Mouse (Mus musculus): ENCODE data around the gene Trim67. TPM values are rescaled to one million over a fixed set of nuclear protein-coding genes. Genes with fewer than 3 reads are reported as not detected.

Gene Trim67
- polyA plus RNA-seq, 2 experiments = 0.03 to 0.05 TPM

GRCm38 (mm10) chr8:124845573-124845972, 52.7 kb downstream of the Trim67 start:
- ATAC-seq (ENCODE audit: insufficient read depth) (no peak), DNase-seq (ENCODE audit: low read depth in 3 of 3, low spot score in 3 of 3) (no peak)
- Histone ChIP-seq H3K27ac (no peak overlapping the region), H3K4me3 (ENCODE audit: insufficient read depth in 1 of 2, low read depth in 2 of 2, low read length in 2 of 2) (no peak overlapping the region), H3K4me1 (replicated peaks; ENCODE audit: control insufficient read depth in 2 of 2, insufficient read depth in 2 of 2, low read length in 1 of 2) (peaks cover 0 to 1% of the 10 kb centered on the region in 2 experiments; a peak in 1 of 4 replicates), H3K9ac (replicated peaks) (no peak overlapping the region), H3K4me2 (ENCODE audit: low read depth) (no peak overlapping the region), H3K27me3 (ENCODE audit: control insufficient read depth, insufficient read depth, low read length) (no peaks in the 10 kb centered on the region), H3K9me3 (ENCODE audit: control insufficient read depth, low read length) (no peaks in the 10 kb centered on the region), H3K36me3 (replicated peaks; ENCODE audit: control insufficient read depth, insufficient read depth, low read depth) (peaks cover 10% of the 10 kb centered on the region)
- 74% methylated on average over 5 of the region's 5 CpGs for WGBS (ENCODE audit: insufficient replicate concordance)
- TF ChIP-seq EP300 (IDR thresholded peaks at IDR 0.05; ENCODE audit: low read depth) (no peak), CTCF (IDR thresholded peaks at IDR 0.05; ENCODE audit: low read depth) (no peak)

- no peaks in the 10 kb centered on the region for H3K4me1 ChIP-seq (replicated peaks; ENCODE audit: control insufficient read depth in 2 of 2, insufficient read depth in 2 of 2, low read length in 1 of 2)
- WGBS (ENCODE audit: insufficient replicate concordance) = 80% methylated on average over 1 of the region's 1 CpGs
- no peak overlapping the region for H3K4me3 ChIP-seq (ENCODE audit: insufficient read depth in 1 of 2, low read depth in 2 of 2, low read length in 2 of 2)
- no peaks in the 10 kb centered on the region for H3K9me3 ChIP-seq (ENCODE audit: control insufficient read depth, low read length)
- TF ChIP-seq CTCF (IDR thresholded peaks at IDR 0.05; ENCODE audit: low read depth) = no peak
- no peak for TF ChIP-seq EP300 (IDR thresholded peaks at IDR 0.05; ENCODE audit: low read depth)
- DNase-seq (ENCODE audit: low read depth in 3 of 3, low spot score in 3 of 3) (no peak), ATAC-seq (ENCODE audit: insufficient read depth) (no peak)
- no peak overlapping the region for H3K4me2 ChIP-seq (ENCODE audit: low read depth)
- no peak overlapping the region for H3K9ac ChIP-seq (replicated peaks)
- peaks cover 32% of the 10 kb centered on the region for H3K36me3 ChIP-seq (replicated peaks; ENCODE audit: control insufficient read depth, insufficient read depth, low read depth)
- H3K27me3 ChIP-seq (ENCODE audit: control insufficient read depth, insufficient read depth, low read length) = no peaks in the 10 kb centered on the region
- H3K27ac ChIP-seq = no peak overlapping the region
Measured at GRCm38 (mm10) chr8:124853511-124853910, 60.6 kb downstream of the Trim67 start.

- TF ChIP-seq EP300 (IDR thresholded peaks at IDR 0.05; ENCODE audit: low read depth) (no peak), CTCF (IDR thresholded peaks at IDR 0.05; ENCODE audit: low read depth) (peak; percentile 81)
- Histone ChIP-seq H3K9ac (replicated peaks) (no peak overlapping the region), H3K4me3 (ENCODE audit: insufficient read depth in 1 of 2, low read depth in 2 of 2, low read length in 2 of 2) (no peak overlapping the region), H3K27ac (no peak overlapping the region), H3K36me3 (replicated peaks; ENCODE audit: control insufficient read depth, insufficient read depth, low read depth) (peaks cover 26% of the 10 kb centered on the region), H3K4me1 (replicated peaks; ENCODE audit: control insufficient read depth in 2 of 2, insufficient read depth in 2 of 2, low read length in 1 of 2) (peaks cover 5 to 6% of the 10 kb centered on the region in 2 experiments; a peak in 3 of 4 replicates), H3K27me3 (ENCODE audit: control insufficient read depth, insufficient read depth, low read length) (no peaks in the 10 kb centered on the region), H3K9me3 (ENCODE audit: control insufficient read depth, low read length) (no peaks in the 10 kb centered on the region), H3K4me2 (ENCODE audit: low read depth) (no peak overlapping the region)
- DNase-seq (ENCODE audit: low read depth in 3 of 3, low spot score in 3 of 3) (no peak), ATAC-seq (ENCODE audit: insufficient read depth) (no peak)
Measured at GRCm38 (mm10) chr8:124859466-124859865, 66.6 kb downstream of the Trim67 start.

DNA sequence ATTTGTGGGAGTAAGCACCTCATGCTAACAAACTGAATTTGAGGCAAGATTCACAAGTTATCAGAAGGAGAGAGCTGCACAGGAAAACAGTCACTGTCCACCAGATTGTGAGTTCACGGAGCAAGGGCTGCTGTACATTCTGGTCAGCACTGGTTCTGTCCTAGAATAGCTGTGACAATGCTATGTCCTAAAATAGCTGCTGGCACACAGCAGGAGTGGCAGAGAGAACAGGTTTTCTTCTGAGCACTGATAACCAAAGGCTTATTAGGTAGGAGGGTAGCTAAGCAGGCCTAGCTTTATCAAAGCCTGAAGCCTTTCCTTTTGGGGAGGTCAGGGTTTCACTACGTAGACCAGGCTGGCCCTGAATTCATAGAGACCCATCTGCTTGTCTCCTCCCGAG, 67.3 kb downstream of the Trim67 start:
- no peak overlapping the region for H3K27ac ChIP-seq
- WGBS (ENCODE audit: insufficient replicate concordance) = 70% methylated on average over 3 of the region's 3 CpGs
- H3K27me3 ChIP-seq (ENCODE audit: control insufficient read depth, insufficient read depth, low read length) = no peaks in the 10 kb centered on the region
- peaks cover 5 to 6% of the 10 kb centered on the region in 2 experiments; a peak in 3 of 4 replicates for H3K4me1 ChIP-seq (replicated peaks; ENCODE audit: control insufficient read depth in 2 of 2, insufficient read depth in 2 of 2, low read length in 1 of 2)
- H3K4me3 ChIP-seq (ENCODE audit: insufficient read depth in 1 of 2, low read depth in 2 of 2, low read length in 2 of 2) = no peak overlapping the region
- DNase-seq (ENCODE audit: low read depth in 3 of 3, low spot score in 3 of 3) (no peak), ATAC-seq (ENCODE audit: insufficient read depth) (no peak)
- no peak overlapping the region for H3K9ac ChIP-seq (replicated peaks)
- H3K4me2 ChIP-seq (ENCODE audit: low read depth) = no peak overlapping the region
- H3K36me3 ChIP-seq (replicated peaks; ENCODE audit: control insufficient read depth, insufficient read depth, low read depth) = peaks cover 21% of the 10 kb centered on the region
- H3K9me3 ChIP-seq (ENCODE audit: control insufficient read depth, low read length) = no peaks in the 10 kb centered on the region
- TF ChIP-seq CTCF (IDR thresholded peaks at IDR 0.05; ENCODE audit: low read depth) (no peak), EP300 (IDR thresholded peaks at IDR 0.05; ENCODE audit: low read depth) (no peak)

- peaks cover 5 to 20% of the 10 kb centered on the region in 2 experiments for H3K4me1 ChIP-seq (replicated peaks; ENCODE audit: control insufficient read depth in 2 of 2, insufficient read depth in 2 of 2, low read length in 1 of 2)
- TF ChIP-seq EP300 (IDR thresholded peaks at IDR 0.05; ENCODE audit: low read depth) = no peak
- TF ChIP-seq CTCF (IDR thresholded peaks at IDR 0.05; ENCODE audit: low read depth) = peak; percentile 41
Measured at GRCm38 (mm10) chr8:124862321-124863162, 69.7 kb downstream of the Trim67 start, which contains the start of the genes Gnpat and 2810004N23Rik. Gnpat (plus strand) TSS chr8:124863033. 2810004N23Rik (minus strand) TSS chr8:124863120.

More at GRCm38 (mm10) chr8:124862321-124863162, 69.7 kb downstream of the Trim67 start, which contains the start of the genes Gnpat and 2810004N23Rik:
- peaks cover 11% of the 10 kb centered on the region for H3K36me3 ChIP-seq (replicated peaks; ENCODE audit: control insufficient read depth, insufficient read depth, low read depth)
- WGBS (ENCODE audit: insufficient replicate concordance) = under 1% methylated on average over 55 of the region's 55 CpGs
- no peaks in the 10 kb centered on the region for H3K27me3 ChIP-seq (ENCODE audit: control insufficient read depth, insufficient read depth, low read length)
- peak within 1 kb of the TSS; percentile 86 for H3K9ac ChIP-seq (replicated peaks)
- peak; percentile 92 for ATAC-seq (ENCODE audit: insufficient read depth)
- no peaks in the 10 kb centered on the region for H3K9me3 ChIP-seq (ENCODE audit: control insufficient read depth, low read length)
- H3K27ac ChIP-seq = peak within 1 kb of the TSS; percentile 34
- H3K4me2 ChIP-seq (ENCODE audit: low read depth) = peak within 1 kb of the TSS; percentile 88
- DNase-seq (ENCODE audit: low read depth in 3 of 3, low spot score in 3 of 3) = peak; percentile 64 to 74 (median 68)
- peak within 1 kb of the TSS; percentile 74 to 77 for H3K4me3 ChIP-seq (ENCODE audit: insufficient read depth in 1 of 2, low read depth in 2 of 2, low read length in 2 of 2)
